Mouse (Mus musculus) MEL (cell line): ENCODE results near the gene Cers5.

Experiments used
- CHD2 ChIP-seq: IDR thresholded peaks from 2 replicates; pipeline ENCODE4 v1.6.1; 2011; ENCODE audit warnings: low read length, improper control_type of control experiment
- E2F4 ChIP-seq: IDR thresholded peaks from 2 replicates; pipeline ENCODE4 v1.6.1; 2011; ENCODE audit warnings: low read depth, low read length, improper control_type of control experiment, borderline replicate concordance
- ELF1 ChIP-seq: IDR thresholded peaks from 2 replicates; pipeline ENCODE4 v1.6.1; 2014; ENCODE audit warnings: low read depth, mild to moderate bottlenecking, inconsistent platforms, low read length, improper control_type of control experiment, moderate library complexity
- EP300 ChIP-seq, 2 experiments: IDR thresholded peaks; 2 replicates each; pipeline ENCODE4 v1.6.1; 2011; ENCODE audit warnings: improper control_type of control experiment in 2 of 2, low read length in 2 of 2, low read depth in 1 of 2, mild to moderate bottlenecking in 1 of 2
- KAT2A ChIP-seq: conservative IDR thresholded peaks from 2 replicates; pipeline ENCODE4 v1.6.1; 2012; ENCODE audit warnings: low read depth, low read length, improper control_type of control experiment, inconsistent platforms
- MAX ChIP-seq: IDR thresholded peaks from 2 replicates; pipeline ENCODE4 v1.6.1; 2011; ENCODE audit warnings: low read length, improper control_type of control experiment
- MEF2A ChIP-seq: IDR thresholded peaks from 2 replicates; pipeline ENCODE4 v1.6.1; 2014; ENCODE audit warnings: low read depth, mild to moderate bottlenecking, inconsistent platforms, low read length, improper control_type of control experiment; ENCODE audit not compliant: poor library complexity, insufficient replicate concordance, severe bottlenecking; ENCODE audit errors: extremely low read depth
- MXI1 ChIP-seq: IDR thresholded peaks from 2 replicates; pipeline ENCODE4 v1.6.1; 2011; ENCODE audit warnings: mild to moderate bottlenecking, low read depth, low read length, improper control_type of control experiment
- POLR2A ChIP-seq, 2 experiments: IDR thresholded peaks; 2 replicates each; pipeline ENCODE4 v1.6.1; 2011 to 2012; ENCODE audit warnings: low read length in 2 of 2, mild to moderate bottlenecking in 2 of 2, control low read depth in 1 of 2, improper control_type of control experiment in 1 of 2, low read depth in 1 of 2, moderate library complexity in 1 of 2; ENCODE audit not compliant: control insufficient read depth in 1 of 2, insufficient read depth in 1 of 2, poor library complexity in 1 of 2
- UBTF ChIP-seq: IDR thresholded peaks from 2 replicates; pipeline ENCODE4 v1.6.1; 2012; ENCODE audit warnings: low read depth, mild to moderate bottlenecking, inconsistent platforms, low read length, improper control_type of control experiment, moderate library complexity, borderline replicate concordance; ENCODE audit not compliant: insufficient read depth
- ZMIZ1 ChIP-seq: IDR thresholded peaks from 2 replicates; pipeline ENCODE4 v1.6.1; 2012; ENCODE audit warnings: low read depth, mild to moderate bottlenecking, inconsistent platforms, low read length, improper control_type of control experiment, moderate library complexity
- ZNF384 ChIP-seq: IDR thresholded peaks from 2 replicates; pipeline ENCODE4 v1.6.1; 2012; ENCODE audit warnings: low read depth, mild to moderate bottlenecking, inconsistent platforms, low read length, improper control_type of control experiment

- TF ChIP-seq POLR2A (IDR thresholded peaks at IDR 0.05; ENCODE audit: control insufficient read depth in 1 of 2, insufficient read depth in 1 of 2, low read depth in 1 of 2, low read length in 2 of 2, poor library complexity in 1 of 2) (no peak), ELF1 (no peak), EP300 (IDR thresholded peaks at IDR 0.05; ENCODE audit: low read depth in 1 of 2, low read length in 2 of 2) (no peak), CHD2 (no peak), ZNF384 (no peak), ZMIZ1 (no peak), E2F4 (no peak), MAX (no peak), MXI1 (no peak), MEF2A (no peak), UBTF (no peak), KAT2A (no peak)
These were observed 41.5 kb downstream of the Cers5 start for GRCm38 (mm10) chr15:99731167-99731566.
